Mouse (Mus musculus): ENCODE results near the gene Calm2. TPM values are rescaled to one million over a fixed set of nuclear protein-coding genes. Genes with fewer than 3 reads are reported as not detected.

Gene Calm2
- polyA plus RNA-seq, 1 experiment from 2014 or later: 3,386 TPM

DNA sequence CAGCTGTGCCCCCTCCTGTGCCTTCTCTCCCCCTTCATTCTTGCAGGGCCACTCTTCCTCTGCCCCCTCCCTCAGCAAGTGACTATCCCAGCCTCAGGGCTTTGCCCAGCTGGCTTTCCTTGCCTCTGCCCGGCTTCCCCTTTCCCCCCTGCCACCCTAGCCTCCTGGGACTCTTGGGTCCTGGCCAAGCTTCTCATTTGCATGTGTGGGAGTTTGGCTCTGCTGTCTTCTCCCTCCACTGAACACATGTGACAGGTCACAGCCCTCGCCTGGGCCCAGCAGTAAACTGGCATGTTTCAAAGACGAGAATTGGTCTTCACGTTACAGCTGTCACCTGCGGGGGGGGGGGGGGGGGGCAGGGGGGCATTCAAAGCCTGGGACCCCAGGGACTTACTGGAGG is 59.7 kb downstream of the Calm2 start:
- WGBS: 22% methylated on average over 5 of the region's 5 CpGs
- no peak for ATAC-seq (ENCODE audit: low FRiP score)
- Histone ChIP-seq H3K4me2 (no peak overlapping the region), H3K9ac (replicated peaks) (no peak overlapping the region), H3K36me3 (no peaks in the 10 kb centered on the region), H3K27ac (replicated peaks) (no peak overlapping the region), H3K9me3 (replicated peaks) (no peaks in the 10 kb centered on the region), H3K27me3 (replicated peaks) (no peaks in the 10 kb centered on the region), H3K4me3 (replicated peaks) (no peak overlapping the region), H3K4me1 (peaks cover 7% of the 10 kb centered on the region; the same call in 1 of the 2 replicates)

DNA sequence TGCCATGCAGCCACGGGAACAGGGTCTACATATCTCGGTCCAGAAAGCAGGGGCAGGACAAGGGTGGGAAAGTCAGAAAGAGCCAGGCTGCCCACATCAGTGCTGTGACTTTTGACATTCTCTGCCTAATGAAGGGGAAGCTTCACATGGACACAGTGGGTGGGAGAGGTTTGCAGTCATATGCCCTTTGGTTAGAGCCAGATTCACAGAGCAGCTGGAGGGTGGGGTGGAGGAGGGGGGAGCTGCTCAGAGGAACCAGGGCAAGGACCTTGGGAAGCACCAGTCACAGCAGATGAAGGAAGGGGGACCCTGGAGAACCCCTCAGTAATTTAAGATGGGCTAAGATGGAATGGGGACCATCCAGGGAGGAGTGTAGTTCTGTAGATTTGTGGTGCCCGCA is 60.9 kb downstream of the Calm2 start:
- 75% methylated on average over 3 of the region's 3 CpGs for WGBS
- peaks cover 5% of the 10 kb centered on the region; the same call in 1 of the 2 replicates for H3K4me1 ChIP-seq
- no peaks in the 10 kb centered on the region for H3K36me3 ChIP-seq
- no peaks in the 10 kb centered on the region for H3K27me3 ChIP-seq (replicated peaks)
- no peak overlapping the region for H3K27ac ChIP-seq (replicated peaks)
- H3K4me2 ChIP-seq: no peak overlapping the region
- ATAC-seq (ENCODE audit: low FRiP score): no peak
- no peak overlapping the region for H3K9ac ChIP-seq (replicated peaks)
- H3K4me3 ChIP-seq (replicated peaks): no peak overlapping the region
- H3K9me3 ChIP-seq (replicated peaks): no peaks in the 10 kb centered on the region

Other genes with a start within 250 kb of the Calm2 start
- gene Mcfd2, start 181.0 kb downstream of the Calm2 start, polyA plus RNA-seq (2015; fragmentation: Nextera tagmentation; extraction: Ambion mirVana): 45.3 and 57.3 TPM in 2 replicates
- gene Ttc7, start 164.0 kb downstream of the Calm2 start, polyA plus RNA-seq (2015; fragmentation: Nextera tagmentation; extraction: Ambion mirVana): 7.2 and 12.0 TPM in 2 replicates
- 0.26 TPM in 1 of 2 replicates, not detected in the other for gene Stpg4, start 19.2 kb downstream of the Calm2 start, polyA plus RNA-seq (2015; fragmentation: Nextera tagmentation; extraction: Ambion mirVana)
- 3.4 and 89.9 TPM in 2 replicates for gene Epcam, start 189.0 kb upstream of the Calm2 start, polyA plus RNA-seq (2015; fragmentation: Nextera tagmentation; extraction: Ambion mirVana)
- 57.5 and 67.6 TPM in 2 replicates for gene Msh2, start 225.4 kb upstream of the Calm2 start, polyA plus RNA-seq (2015; fragmentation: Nextera tagmentation; extraction: Ambion mirVana)